Mouse (Mus musculus) lung, adult 10 weeks (tissue): ENCODE measurements around the gene Gm28041. TPM values are rescaled to one million over a fixed set of nuclear protein-coding genes. Genes with fewer than 3 reads are reported as not detected.

Experiments
- polyA plus RNA-seq: library from polyadenylated mRNA; stranded (reverse); fragments of 350-450 nt; fragmentation: Illumina TruSeq; extraction: RNeasy Lipid Tissue Mini Kit (QIAGEN cat#74804); gene quantifications from one replicate; pipeline ENCODE4 v1.2.3, GENCODE M21; 2014; ENCODE audit warnings: low read depth, low replicate concordance; ENCODE audit not compliant: insufficient read depth

Gm28041 gene
- polyA plus RNA-seq, result 0.96 TPM

DNA sequence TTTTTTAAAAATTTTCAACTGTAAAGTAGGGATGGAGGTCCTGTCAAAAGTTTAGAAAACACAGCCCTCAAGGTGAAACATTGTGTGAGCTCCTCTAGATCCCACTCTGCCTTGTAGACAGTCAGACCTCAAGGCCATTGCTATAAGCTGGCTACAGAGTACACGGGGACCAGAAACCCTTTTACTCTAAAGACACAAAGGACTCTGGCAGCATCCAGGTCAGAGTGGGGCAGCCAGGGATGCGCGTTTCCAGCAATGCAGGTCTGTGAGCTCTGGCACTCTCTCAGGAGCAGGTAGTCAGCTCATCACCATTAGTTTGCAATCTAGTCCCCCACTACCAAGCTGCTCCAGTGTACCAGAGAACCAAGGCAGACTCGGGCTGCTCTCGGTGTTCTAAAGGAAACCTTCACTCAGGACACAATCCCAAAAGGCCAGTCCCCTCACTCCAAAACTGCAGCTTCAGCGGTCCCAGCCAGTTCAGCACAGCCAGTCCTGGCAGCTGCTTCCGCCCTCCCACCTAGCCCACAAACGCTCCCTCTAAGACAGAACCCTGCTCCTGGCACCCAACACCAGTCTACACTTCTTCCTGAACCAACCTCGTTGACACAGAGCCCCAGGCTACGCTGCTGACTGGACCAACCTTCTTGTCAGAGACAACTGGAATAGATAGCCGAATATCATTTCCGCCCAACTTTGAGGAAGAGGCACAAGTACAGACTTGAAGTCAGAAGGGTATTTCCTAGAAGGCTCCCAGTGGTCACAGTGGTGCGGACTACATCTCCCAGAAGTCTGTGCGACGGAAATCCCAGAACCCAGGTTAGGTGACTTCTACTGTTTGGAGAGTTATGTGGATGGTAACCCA lies at the start of gene Gm28041, which contains the start of gene Zfp456:
Gene Gm28041, minus strand, starts transcription at position 684 of the 862 bp plus-strand sequence.
Gene Zfp456, minus strand, starts transcription at position 761 of the 862 bp plus-strand sequence.

DNA sequence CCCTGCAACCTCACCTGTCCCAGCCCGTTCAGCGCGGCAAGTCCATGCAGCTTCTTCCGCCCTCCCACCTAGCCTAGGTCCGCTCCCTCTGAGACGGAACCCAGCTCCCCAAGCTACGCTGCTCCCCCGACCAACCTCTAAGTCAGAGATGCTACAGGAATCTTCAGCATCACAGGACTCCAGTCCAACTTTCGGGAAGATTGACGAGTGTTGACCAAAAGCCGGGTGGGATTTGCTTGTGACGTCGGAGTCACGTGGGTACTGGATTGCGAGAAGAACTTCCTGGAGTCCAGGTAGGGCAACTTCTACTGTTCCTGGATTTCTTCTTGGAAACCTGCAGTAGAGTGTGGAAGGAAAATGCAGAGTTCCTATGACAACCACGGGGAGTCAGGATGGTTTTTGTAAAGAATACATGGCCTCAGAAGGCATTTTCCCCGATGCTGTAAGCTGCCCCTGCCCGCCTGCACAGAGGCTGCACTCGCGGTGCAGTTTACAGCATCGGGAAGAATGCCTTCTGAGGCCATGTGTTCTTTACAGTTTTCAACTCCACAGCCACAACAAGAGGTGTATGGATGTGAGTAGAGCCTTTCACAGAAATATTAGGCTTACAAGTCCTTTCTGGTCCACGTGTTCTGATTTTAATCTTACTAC lies 45.8 kb upstream of the Gm28041 start, which contains the start of gene Zfp459:
Gene Zfp459, minus strand, starts transcription at position 212 of the 651 bp plus-strand sequence.

DNA sequence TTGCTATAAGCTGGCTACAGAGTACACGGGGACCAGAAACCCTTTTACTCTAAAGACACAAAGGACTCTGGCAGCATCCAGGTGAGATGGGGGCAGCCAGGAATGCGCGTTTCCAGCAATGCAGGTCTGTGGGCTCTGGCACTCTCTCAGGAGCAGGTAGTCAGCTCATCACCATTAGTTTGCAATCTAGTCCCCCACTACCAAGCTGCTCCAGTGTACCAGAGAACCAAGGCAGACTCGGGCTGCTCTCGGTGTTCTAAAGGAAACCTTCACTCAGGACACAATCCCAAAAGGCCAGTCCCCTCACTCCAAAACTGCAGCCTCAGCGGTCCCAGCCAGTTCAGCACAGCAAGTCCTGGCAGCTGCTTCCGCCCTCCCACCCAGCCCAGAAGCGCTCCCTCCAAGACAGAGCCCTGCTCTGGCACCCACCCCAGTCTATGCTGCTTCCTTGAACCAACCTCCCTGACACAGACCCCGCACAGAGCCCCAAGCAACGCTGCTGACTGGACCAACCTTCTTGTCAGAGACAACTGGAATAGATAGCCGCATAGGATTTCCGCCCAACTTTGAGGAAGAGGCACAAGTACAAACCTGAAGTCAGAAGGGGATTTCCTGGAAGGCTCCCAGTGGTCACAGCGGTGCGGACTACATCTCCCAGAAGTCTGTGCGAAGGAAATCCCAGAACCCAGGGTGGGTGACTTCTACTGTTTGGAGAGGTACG lies 23.8 kb upstream of the Gm28041 start, which contains the start of gene Zfp429:
Gene Zfp429, minus strand, starts transcription at position 637 of the 721 bp plus-strand sequence.

DNA sequence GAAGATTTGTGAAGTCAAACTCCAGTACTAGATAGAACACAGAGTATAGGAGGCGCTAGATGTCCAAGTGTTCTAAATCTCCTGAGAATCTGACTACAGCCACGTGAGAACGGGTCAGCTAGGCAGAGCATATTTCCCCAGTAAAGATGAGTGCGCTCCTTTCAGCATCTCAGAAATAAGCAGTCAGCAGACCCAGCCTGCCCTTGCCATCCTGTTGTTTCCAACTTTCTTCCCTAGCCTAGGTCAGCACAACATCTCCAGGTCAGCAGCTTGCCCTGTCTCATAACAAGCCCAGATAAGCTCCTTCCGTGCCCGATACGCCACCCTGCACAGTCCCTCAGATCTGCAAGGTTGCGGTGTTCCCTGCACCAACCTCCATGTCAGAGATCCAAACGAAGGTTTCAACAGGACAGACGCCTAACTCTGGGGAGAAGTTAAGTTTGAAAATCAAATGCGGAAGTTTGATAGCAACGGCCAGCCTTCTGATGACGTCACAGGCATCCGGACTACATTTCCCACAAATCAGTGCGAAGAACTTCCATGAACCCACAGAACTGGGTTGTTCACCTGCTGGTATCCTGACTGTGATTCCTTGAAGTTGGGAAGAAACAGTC lies 15.3 kb downstream of the Gm28041 start, which contains the start of the genes Gm28044 and Zfp953:
Gene Gm28044, minus strand, starts transcription at position 406 of the 614 bp plus-strand sequence.
Gene Zfp953, minus strand, starts transcription at position 475 of the 614 bp plus-strand sequence.

DNA sequence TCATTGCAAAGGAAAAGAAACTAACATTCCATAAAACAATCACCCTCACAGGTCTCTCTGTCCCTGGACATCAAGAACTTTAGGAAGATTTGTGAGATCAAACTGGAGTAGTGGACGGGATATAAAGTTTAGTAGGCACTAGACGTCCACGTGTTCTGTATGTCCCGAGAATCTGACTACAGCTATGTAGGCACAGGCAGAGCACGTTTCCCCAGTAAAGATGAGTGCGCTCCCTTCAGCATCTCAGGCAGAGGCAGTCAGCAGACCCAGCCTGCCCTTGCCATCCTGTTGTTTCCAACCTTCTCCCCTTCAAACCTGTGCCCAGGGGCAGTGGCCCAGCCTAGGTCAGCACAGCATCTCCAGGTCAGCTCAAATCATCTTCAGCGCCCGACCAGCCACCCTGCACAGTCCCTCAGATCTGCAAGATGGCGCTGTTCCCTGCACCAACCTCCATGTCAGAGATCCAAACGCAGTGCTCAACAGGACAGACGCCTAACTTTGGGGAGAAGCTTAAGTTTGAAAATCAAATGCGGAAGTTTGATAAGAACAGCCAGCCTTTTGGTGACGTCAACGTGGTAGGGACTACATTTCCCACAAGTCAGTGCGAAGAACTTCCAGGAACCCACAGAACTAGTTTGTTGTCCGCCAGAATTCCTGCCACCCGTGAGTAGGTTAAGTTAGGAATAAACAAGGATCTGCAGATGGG lies 43.4 kb downstream of the Gm28041 start, which contains the start of gene Zfp595:
Gene Zfp595, minus strand, starts transcription at position 552 of the 706 bp plus-strand sequence.

DNA sequence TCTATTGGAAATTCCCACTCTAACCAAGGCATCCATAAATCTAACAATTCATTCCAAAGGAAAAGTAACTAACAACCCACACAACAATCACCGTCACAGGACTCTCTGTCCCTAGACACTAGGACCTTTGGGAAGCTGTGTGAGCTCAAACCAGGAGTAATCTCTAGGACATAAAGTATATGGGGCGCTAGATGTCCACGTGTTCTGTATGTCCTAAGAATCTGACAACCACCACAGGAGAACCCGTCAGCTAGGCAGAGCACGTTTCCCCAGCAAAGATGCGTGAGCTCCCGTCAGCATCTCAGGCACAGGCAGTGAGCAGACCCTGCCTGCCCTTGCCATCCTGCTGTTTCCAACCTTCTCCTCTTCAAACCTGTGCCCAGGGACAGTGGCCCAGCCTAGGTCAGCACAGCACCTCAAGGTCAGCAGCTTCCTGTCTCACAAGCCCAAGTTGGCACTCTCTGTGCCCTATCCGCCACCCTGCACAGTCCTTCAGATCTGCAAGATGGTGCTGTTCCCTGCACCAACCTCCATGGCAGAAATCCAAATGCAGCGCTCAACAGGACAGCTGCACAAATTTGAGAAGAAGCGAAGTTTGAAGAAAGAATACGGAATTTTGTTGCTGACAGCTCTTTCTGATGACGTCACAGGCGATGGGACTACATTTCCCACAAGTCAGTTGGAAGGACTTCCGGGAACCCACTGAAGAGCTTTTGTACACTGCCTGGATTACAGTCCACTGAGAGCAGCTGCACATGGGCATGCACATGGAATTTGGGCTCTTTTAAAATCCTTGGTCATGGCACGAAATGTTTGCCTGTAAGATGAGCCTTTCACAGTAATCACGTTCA lies 69.5 kb downstream of the Gm28041 start, which contains the start of gene Zfp457:
Gene Zfp457, minus strand, starts transcription at position 664 of the 851 bp plus-strand sequence.

Other genes starting within 250 kb of the Gm28041 start
- gene Rsl1, start 202.6 kb downstream of the Gm28041 start, polyA plus RNA-seq, result 4.4 TPM
- 2.2 TPM for gene Zfp455, start 181.2 kb downstream of the Gm28041 start, polyA plus RNA-seq
- 0.58 TPM for gene Zfp458, start 97.3 kb downstream of the Gm28041 start, polyA plus RNA-seq
- gene Zfp457, start 69.2 kb downstream of the Gm28041 start, polyA plus RNA-seq, result 0.69 TPM
- 2.9 TPM for gene Zfp595, start 43.2 kb downstream of the Gm28041 start, polyA plus RNA-seq
- gene Gm28044, start 15.2 kb downstream of the Gm28041 start, polyA plus RNA-seq, result not detected
- gene Zfp953, start 15.1 kb downstream of the Gm28041 start, polyA plus RNA-seq, result 2.0 TPM
- 1.3 TPM for gene Zfp456, start 77 bp upstream of the Gm28041 start, polyA plus RNA-seq
- gene Zfp429, start 24.1 kb upstream of the Gm28041 start, polyA plus RNA-seq, result 4.6 TPM
- 0.52 TPM for gene Zfp459, start 45.7 kb upstream of the Gm28041 start, polyA plus RNA-seq
- 7.7 TPM for gene Zfp874a, start 75.9 kb upstream of the Gm28041 start, polyA plus RNA-seq
- 7.2 TPM for gene Zfp874b, start 108.5 kb upstream of the Gm28041 start, polyA plus RNA-seq
- gene Zfp58, start 124.8 kb upstream of the Gm28041 start, polyA plus RNA-seq, result 5.1 TPM
- not detected for gene Gm26965, start 150.4 kb upstream of the Gm28041 start, polyA plus RNA-seq
- 21.7 TPM for gene Zfp87, start 150.4 kb upstream of the Gm28041 start, polyA plus RNA-seq
- gene Zfp748, start 178.1 kb upstream of the Gm28041 start, polyA plus RNA-seq, result 4.4 TPM
- 3.4 TPM for gene Zfp729b, start 234.0 kb upstream of the Gm28041 start, polyA plus RNA-seq